Mouse (Mus musculus) spleen, adult 2 months (tissue): ENCODE results near the gene Ccdc8. TPM values are rescaled to one million over a fixed set of nuclear protein-coding genes. Genes with fewer than 3 reads are reported as not detected.

Experiments
- DNase-seq, 2 experiments: peaks; one replicate each; pipeline versions ENCODE4 v3.0.0 to v3.0.0-alpha.2; 2012 to 2021; ENCODE audit warnings: low spot score in 2 of 2, low read depth in 1 of 2
- H3K27ac ChIP-seq: fragments of 200-500 bp; 2 replicates; pipeline ENCODE4 v1.5.1; 2012; ENCODE audit warnings: low read length, inconsistent platforms; ENCODE audit not compliant: insufficient read depth
- H3K27me3 ChIP-seq: fragments of 200-500 bp; 2 replicates; pipeline ENCODE4 v1.6.1; 2012; ENCODE audit warnings: mild to moderate bottlenecking, moderate library complexity, low read length, inconsistent platforms; ENCODE audit not compliant: control insufficient read depth, insufficient read depth
- H3K36me3 ChIP-seq: fragments of 200-500 bp; 2 replicates; pipeline ENCODE4 v1.6.1; 2012; ENCODE audit warnings: mild to moderate bottlenecking, low read length, inconsistent platforms; ENCODE audit not compliant: control insufficient read depth, insufficient read depth
- H3K4me1 ChIP-seq: fragments of 200-500 bp; 2 replicates; pipeline ENCODE4 v1.6.1; 2011; ENCODE audit warnings: inconsistent platforms; ENCODE audit not compliant: control insufficient read depth, insufficient read depth, insufficient read length
- H3K4me3 ChIP-seq: fragments of 200-500 bp; 2 replicates; pipeline ENCODE4 v1.5.1; 2011; ENCODE audit warnings: mild to moderate bottlenecking, inconsistent platforms; ENCODE audit not compliant: insufficient read depth, insufficient read length; ENCODE audit errors: extremely low read depth
- CTCF ChIP-seq: fragments of 200-500 bp; IDR thresholded peaks from 2 replicates; pipeline ENCODE4 v1.5.1; 2011; ENCODE audit warnings: mild to moderate bottlenecking, inconsistent platforms; ENCODE audit not compliant: insufficient read depth, insufficient read length, insufficient replicate concordance; ENCODE audit errors: extremely low read depth
- POLR2A ChIP-seq: fragments of 200-500 bp; IDR thresholded peaks from 2 replicates; pipeline ENCODE4 v1.6.1; 2011; ENCODE audit warnings: low read depth, low read length, inconsistent platforms
- WGBS: fragments of 180-500 bp; shearing (Covaris S2); methylation state at CpG from one replicate; pipeline ENCODE4 v1.1.7; 2018; 5-methylcytosine and 5-hydroxymethylcytosine counted together
- polyA plus RNA-seq: library from polyadenylated mRNA; depleted of rRNA; stranded (reverse); fragments of >200 nt; gene quantifications from 2 replicates; pipeline ENCODE4 v1.2.3, GENCODE M21; 2012

The Ccdc8 gene
- polyA plus RNA-seq, 1 experiment = 2.2 TPM

- Histone ChIP-seq H3K27me3 (no peaks in the 10 kb centered on the region), H3K4me3 (no peak overlapping the region), H3K27ac (no peak overlapping the region), H3K4me1 (no peaks in the 10 kb centered on the region), H3K36me3 (no peaks in the 10 kb centered on the region)
- no peak for TF ChIP-seq POLR2A
- TF ChIP-seq CTCF = no peak
- no peak for DNase-seq
- WGBS = 69% methylated on average over 4 of the region's 4 CpGs
Observed at GRCm38 (mm10) chr7:16955712-16956111, 36.8 kb upstream of the Ccdc8 start.

GRCm38 (mm10) chr7:16956410-16957265, 35.9 kb upstream of the Ccdc8 start:
- TF ChIP-seq POLR2A = no peak
- no peak for TF ChIP-seq CTCF
- no peak overlapping the region for H3K27ac ChIP-seq
- 82% methylated on average over 15 of the region's 15 CpGs for WGBS
- H3K27me3 ChIP-seq = no peaks in the 10 kb centered on the region
- H3K36me3 ChIP-seq = no peaks in the 10 kb centered on the region
- H3K4me3 ChIP-seq = no peak overlapping the region
- no peak for DNase-seq
- H3K4me1 ChIP-seq = no peaks in the 10 kb centered on the region

- H3K27me3 ChIP-seq = no peaks in the 10 kb centered on the region
- H3K4me3 ChIP-seq = no peak within 1 kb of the TSS
- H3K36me3 ChIP-seq = no peaks in the 10 kb centered on the region
- H3K4me1 ChIP-seq = no peaks in the 10 kb centered on the region
- WGBS = 65% methylated on average over 17 of the region's 17 CpGs
- TF ChIP-seq CTCF (no peak), POLR2A (no peak)
- no peak within 1 kb of the TSS for H3K27ac ChIP-seq
- DNase-seq = no peak
Observed at GRCm38 (mm10) chr7:16959539-16960187, 32.8 kb upstream of the Ccdc8 start, which contains the start of gene Pnmal1. TSS of gene Pnmal1 (plus strand) at chr7:16959679.

GRCm38 (mm10) chr7:16961678-16962077, 30.8 kb upstream of the Ccdc8 start:
- WGBS = 71% methylated on average over 5 of the region's 5 CpGs
- Histone ChIP-seq H3K27ac (no peak overlapping the region), H3K27me3 (no peaks in the 10 kb centered on the region), H3K36me3 (no peaks in the 10 kb centered on the region), H3K4me1 (no peaks in the 10 kb centered on the region), H3K4me3 (no peak overlapping the region)
- no peak for TF ChIP-seq CTCF
- TF ChIP-seq POLR2A = no peak
- DNase-seq = no peak

GRCm38 (mm10) chr7:16968414-16968813, 24.1 kb upstream of the Ccdc8 start:
- H3K27me3 ChIP-seq = no peaks in the 10 kb centered on the region
- no peak overlapping the region for H3K4me3 ChIP-seq
- H3K4me1 ChIP-seq = no peaks in the 10 kb centered on the region
- H3K27ac ChIP-seq = no peak overlapping the region
- WGBS = 87% methylated on average over 6 of the region's 6 CpGs
- no peaks in the 10 kb centered on the region for H3K36me3 ChIP-seq
- TF ChIP-seq CTCF (no peak), POLR2A (no peak)
- no peak for DNase-seq

- Histone ChIP-seq H3K4me3 (no peak overlapping the region), H3K27ac (no peak overlapping the region), H3K27me3 (no peaks in the 10 kb centered on the region), H3K4me1 (no peaks in the 10 kb centered on the region), H3K36me3 (no peaks in the 10 kb centered on the region)
- no peak for DNase-seq
- WGBS = 35% methylated on average over 3 of the region's 3 CpGs
- TF ChIP-seq POLR2A = no peak
- TF ChIP-seq CTCF = no peak
Observed at GRCm38 (mm10) chr7:16971160-16971559, 21.3 kb upstream of the Ccdc8 start.

- Histone ChIP-seq H3K4me3 (no peak overlapping the region), H3K36me3 (no peaks in the 10 kb centered on the region), H3K27me3 (no peaks in the 10 kb centered on the region), H3K27ac (no peak overlapping the region), H3K4me1 (no peaks in the 10 kb centered on the region)
- no peak for DNase-seq
- TF ChIP-seq POLR2A (no peak), CTCF (no peak)
- WGBS = 62% methylated on average over 6 of the region's 6 CpGs
Observed at GRCm38 (mm10) chr7:16974018-16974417, 18.5 kb upstream of the Ccdc8 start.
